Mouse (Mus musculus) gonadal fat pad, adult 2 months (tissue): ENCODE measurements around the gene Mpp6. TPM values are rescaled to one million over a fixed set of nuclear protein-coding genes. Genes with fewer than 3 reads are reported as not detected.

Experiments used
- DNase-seq: peaks from one replicate; pipeline ENCODE4 v3.0.0-alpha.2; 2012; ENCODE audit warnings: low read depth
- polyA plus RNA-seq: library from polyadenylated mRNA; depleted of rRNA; stranded (reverse); fragments of >200 nt; gene quantifications from 2 replicates; pipeline ENCODE4 v1.2.3, GENCODE M21; 2012; rRNA removed

Gene Mpp6
- polyA plus RNA-seq, 1 experiment = 14.2 TPM

DNA sequence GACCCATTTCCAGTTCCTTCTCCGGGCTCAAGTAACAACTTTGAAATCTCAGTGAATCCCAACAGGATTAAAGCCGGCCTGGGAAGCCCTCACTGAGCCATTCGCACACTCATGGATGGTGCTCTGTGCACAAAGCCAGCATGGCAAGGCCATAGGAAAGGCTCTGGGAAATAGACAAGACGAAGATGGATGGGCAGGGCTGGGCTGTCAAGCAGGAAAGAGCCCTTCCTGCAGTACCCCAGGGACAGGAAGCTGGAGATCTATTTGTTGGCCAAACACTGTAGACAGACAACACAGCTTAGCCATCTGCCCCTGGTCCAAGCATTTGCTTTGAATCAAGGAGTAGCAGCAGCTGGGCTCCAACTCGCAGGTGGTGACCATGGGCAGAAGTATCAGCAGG is 118.1 kb downstream of the Mpp6 start:
- DNase-seq = no peak

DNA sequence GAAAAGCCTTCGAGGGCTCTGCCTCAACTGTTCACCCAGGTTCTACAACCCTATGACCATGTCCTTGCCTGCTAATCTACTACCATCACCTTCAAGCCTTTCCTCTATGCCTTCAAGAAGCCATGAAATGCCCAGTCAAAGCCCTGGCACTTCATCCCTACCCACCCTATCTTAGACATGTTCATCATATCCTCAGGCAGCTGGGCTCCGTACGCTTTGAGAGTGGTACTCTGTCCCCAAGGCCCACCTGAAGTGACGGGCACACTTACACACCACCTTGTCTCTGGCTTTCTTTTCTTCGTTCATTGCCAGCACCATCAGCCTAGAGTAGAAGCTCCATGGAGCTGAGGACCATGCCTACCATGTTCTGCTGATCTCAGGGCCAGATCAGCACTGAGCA is 121.2 kb downstream of the Mpp6 start:
- no peak for DNase-seq

DNA sequence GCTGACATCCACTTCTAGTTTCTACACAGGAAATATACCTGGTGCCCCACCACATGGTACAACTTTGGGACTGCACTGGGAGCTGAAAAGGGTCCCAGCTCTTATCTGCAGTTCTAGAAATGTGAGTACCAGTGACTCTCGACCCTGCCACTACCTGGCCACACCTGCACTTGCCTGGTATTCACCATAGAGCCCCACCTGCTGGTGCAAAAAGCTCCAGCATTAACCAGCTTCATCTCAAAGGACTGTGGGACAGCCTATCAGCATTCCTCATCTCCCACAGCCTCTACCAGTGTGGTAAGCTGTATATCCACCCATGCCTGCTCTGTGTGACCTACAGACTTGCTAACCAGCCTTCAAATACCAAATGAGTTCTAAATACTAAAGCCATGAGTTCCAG is 122.9 kb downstream of the Mpp6 start:
- no peak for DNase-seq

DNA sequence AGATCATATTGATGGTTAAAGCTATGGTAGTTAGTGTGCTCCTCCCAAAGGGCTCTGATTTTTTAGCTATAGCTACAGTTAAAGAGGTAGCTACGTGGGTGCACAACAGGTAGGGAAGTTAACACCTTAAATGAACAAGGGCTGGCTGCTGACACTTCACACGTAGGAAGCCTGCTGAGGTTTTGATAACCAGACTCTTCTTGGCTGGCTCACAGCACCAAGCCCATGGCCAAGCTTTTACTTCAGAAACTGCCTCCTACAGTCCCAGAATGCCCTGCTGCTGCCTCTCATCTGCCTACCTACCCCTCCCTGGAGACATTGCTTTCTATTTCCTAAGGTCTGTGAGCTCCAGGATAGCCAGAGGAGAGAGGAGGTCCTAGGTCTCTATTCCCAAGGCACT is 127.9 kb downstream of the Mpp6 start:
- DNase-seq = no peak

DNA sequence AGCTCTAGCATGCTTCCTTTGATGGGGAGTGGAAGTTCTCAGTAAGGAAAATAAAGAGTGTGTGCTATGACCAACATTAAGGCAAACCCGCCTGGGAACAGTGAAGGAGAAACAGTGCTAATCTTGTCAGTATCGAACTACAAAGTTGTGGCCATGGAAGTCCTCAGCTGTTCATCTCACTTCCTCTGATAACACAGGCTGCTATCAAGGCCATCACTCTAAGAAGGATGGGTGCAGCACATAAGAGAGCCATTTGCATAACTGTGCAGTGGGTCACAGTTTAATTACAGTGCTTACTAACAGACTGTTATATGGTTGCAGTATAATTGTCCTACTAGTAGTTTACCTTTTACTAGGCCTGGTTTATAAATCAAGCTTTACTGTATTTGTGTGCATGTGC is 129.9 kb downstream of the Mpp6 start:
- DNase-seq = no peak

DNA sequence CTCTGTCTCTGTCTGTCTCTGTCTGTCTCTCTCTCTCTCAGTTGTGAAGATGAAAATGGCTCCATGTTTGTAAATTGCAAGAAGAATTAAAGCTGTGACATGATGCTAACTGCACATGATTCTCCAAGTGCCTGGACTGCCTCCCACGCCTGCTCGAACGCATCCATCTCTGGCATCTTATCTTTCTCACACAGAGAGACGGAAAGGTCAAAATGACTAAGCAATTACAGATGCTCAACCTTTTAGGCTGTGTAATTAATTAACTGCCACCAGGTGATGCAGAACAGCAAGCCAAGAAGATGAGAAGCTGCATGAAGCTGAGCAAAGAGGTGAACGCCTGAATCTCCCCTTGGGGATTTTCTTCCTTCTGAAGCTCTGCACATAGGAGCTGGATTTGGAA is 130.4 kb downstream of the Mpp6 start:
- no peak for DNase-seq

DNA sequence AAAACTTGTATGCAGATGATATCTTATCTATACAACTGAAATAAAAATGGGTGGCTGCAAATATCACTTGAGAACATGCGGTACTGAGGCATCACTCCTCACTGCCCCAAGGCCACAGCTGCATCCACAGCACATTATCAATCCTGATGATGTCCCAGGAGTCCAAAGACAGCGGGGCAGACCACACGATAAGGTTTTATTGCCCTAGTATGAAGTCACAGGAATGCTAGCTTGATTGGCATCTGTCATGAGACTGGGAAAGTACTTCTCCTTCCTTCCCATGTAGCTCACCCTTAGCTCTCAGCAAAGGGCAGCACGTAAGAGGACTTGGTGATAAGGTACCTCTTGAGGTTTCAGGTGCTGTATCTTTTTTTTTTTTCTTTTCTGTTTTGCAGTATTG is 134.1 kb downstream of the Mpp6 start:
- no peak for DNase-seq

DNA sequence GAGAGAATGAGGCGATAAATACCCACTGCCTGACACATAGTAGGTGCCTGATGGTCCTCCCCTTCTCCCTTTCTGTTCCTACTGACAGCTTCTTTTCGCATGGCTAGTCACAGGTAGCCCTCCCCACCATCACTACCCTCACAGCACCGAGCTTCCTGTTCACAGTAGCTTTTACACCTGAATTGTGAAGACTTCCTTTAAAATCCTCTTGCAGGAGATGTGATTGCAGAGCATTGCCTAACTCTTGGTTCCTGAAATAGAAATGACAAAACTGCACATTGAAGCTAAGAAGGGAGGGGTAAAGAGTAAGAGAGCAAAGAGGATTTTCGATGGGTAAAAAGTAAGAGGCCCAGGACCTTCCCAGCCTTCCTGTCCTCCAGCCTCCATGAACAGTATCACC is 134.9 kb downstream of the Mpp6 start:
- DNase-seq = no peak

DNA sequence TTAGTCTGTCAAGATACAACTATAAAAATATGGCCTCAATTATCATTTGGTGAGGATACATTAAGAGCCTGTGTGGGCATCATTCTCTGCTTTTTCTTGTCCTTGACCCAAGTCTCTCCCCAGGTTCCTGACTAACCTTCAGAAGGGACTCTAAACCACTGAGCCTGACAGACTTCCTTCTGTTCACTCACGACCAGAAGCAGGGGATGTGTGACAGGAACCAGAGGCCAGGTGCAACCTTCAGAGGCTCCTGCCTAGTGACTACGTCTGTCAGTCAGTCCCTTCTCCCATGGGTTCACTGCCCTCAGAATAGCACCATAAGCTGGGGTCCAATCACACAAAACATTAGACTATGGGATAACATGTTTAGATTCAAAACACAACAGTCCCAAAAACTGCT is 137.3 kb downstream of the Mpp6 start:
- DNase-seq = no peak

DNA sequence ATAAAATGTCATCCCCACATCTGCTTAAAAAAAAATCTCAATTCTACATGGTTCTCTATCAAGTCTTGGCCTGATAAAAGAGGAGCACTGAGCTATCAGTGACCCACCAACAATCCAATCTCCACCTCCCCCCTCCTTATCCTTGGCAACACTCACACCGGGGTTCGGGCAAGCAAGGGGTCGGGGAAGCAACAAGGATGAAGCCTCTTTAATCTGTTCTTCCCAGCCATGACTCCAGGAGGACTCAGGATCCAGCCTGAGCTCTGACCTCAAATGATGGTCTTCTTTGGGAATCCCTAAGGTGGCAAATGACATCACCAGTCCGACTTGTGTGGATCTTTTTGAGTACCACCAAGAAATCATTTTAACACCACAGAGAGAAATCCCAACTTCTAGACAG is 137.8 kb downstream of the Mpp6 start:
- DNase-seq = no peak

Other genes with a start within 250 kb of the Mpp6 start
- 2.4 and 6.7 TPM in 2 replicates for gene Gsdme, start 153.6 kb downstream of the Mpp6 start, polyA plus RNA-seq